Mouse (Mus musculus) midbrain, embryonic 15.5 days (tissue): Measurements from ENCODE around the gene Kdf1. TPM values are rescaled to one million over a fixed set of nuclear protein-coding genes. Genes with fewer than 3 reads are reported as not detected.
A peak's percentile ranks its signal among the peaks of the same experiment; 100 is the strongest.

Source experiments
- ATAC-seq: fragments of 200-750 bp; cut with Nextera tagmentation; replicated peaks from 2 replicates; pipeline ENCODE4 v1.8.0; 2017; ENCODE audit warnings: moderate TSS enrichment
- H3K27ac ChIP-seq: fragments of 300-500 bp; sonication (generic); 2 replicates; pipeline ENCODE4 v1.5.1; 2015; ENCODE audit warnings: mild to moderate bottlenecking, inconsistent platforms
- H3K27me3 ChIP-seq: fragments of 300-500 bp; sonication (generic); replicated peaks from 2 replicates; pipeline ENCODE4 v1.6.1; 2015; ENCODE audit warnings: inconsistent platforms
- H3K36me3 ChIP-seq: fragments of 300-500 bp; sonication (generic); replicated peaks from 2 replicates; pipeline ENCODE4 v1.6.1; 2015; ENCODE audit warnings: inconsistent platforms
- H3K4me1 ChIP-seq: fragments of 300-500 bp; sonication (generic); 2 replicates; pipeline ENCODE4 v1.6.1; 2015; ENCODE audit warnings: inconsistent platforms
- H3K4me2 ChIP-seq: fragments of 300-500 bp; sonication (generic); 2 replicates; pipeline ENCODE4 v1.6.1; 2015; ENCODE audit warnings: inconsistent platforms, mild to moderate bottlenecking, moderate library complexity
- H3K4me3 ChIP-seq: fragments of 300-500 bp; sonication (generic); 2 replicates; pipeline ENCODE4 v1.5.1; 2015; ENCODE audit warnings: mild to moderate bottlenecking, inconsistent platforms
- H3K9ac ChIP-seq: fragments of 300-500 bp; sonication (generic); 2 replicates; pipeline ENCODE4 v1.6.1; 2015; ENCODE audit warnings: mild to moderate bottlenecking, inconsistent platforms
- H3K9me3 ChIP-seq: fragments of 300-500 bp; sonication (generic); 2 replicates; pipeline ENCODE4 v1.6.1; 2016; ENCODE audit warnings: inconsistent platforms
- whole genome bisulfite sequencing: fragments of 180-500 bp; shearing (Covaris S2); methylation state at CpG from one replicate; pipeline ENCODE4 v1.1.7; 2015; ENCODE audit warnings: mixed read lengths; 5-methylcytosine and 5-hydroxymethylcytosine counted together
- polyA plus RNA-seq: library from polyadenylated mRNA; unstranded; fragments of >200 nt; fragmentation: Nextera tagmentation; extraction: Ambion mirVana; gene quantifications from 2 replicates; pipeline ENCODE4 v1.2.1, GENCODE M21; 2015

Gene Kdf1
- polyA plus RNA-seq, 1 experiment from 2014 or later: 0.99 TPM

DNA sequence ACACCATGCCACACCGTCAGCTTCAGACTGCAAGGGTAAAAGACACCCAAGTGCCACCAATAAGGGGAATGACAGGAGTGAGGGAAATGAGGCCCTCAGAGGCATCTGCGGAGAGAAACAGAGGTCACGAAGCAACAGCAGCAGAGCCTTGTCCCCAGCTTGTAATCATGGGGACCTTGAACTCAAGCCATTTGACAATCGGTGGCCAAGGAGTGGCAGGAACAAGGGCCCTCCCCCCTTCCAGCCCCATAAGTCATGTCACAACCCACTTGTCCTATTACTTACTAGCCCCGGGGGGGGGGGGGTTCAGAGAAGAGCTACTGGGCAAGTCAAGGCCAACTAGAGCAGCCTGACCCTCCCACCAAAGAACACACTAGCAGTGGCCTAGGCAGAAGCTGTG is 17.9 kb downstream of the Kdf1 start:
- Histone ChIP-seq H3K4me2 (no peak overlapping the region), H3K9ac (no peak overlapping the region), H3K27ac (no peak overlapping the region), H3K4me1 (no peaks in the 10 kb centered on the region), H3K4me3 (no peak overlapping the region), H3K27me3 (no peaks in the 10 kb centered on the region), H3K36me3 (peaks cover 44% of the 10 kb centered on the region), H3K9me3 (no peaks in the 10 kb centered on the region)
- 89% methylated on average over 5 of the region's 5 CpGs for WGBS
- ATAC-seq: no peak

DNA sequence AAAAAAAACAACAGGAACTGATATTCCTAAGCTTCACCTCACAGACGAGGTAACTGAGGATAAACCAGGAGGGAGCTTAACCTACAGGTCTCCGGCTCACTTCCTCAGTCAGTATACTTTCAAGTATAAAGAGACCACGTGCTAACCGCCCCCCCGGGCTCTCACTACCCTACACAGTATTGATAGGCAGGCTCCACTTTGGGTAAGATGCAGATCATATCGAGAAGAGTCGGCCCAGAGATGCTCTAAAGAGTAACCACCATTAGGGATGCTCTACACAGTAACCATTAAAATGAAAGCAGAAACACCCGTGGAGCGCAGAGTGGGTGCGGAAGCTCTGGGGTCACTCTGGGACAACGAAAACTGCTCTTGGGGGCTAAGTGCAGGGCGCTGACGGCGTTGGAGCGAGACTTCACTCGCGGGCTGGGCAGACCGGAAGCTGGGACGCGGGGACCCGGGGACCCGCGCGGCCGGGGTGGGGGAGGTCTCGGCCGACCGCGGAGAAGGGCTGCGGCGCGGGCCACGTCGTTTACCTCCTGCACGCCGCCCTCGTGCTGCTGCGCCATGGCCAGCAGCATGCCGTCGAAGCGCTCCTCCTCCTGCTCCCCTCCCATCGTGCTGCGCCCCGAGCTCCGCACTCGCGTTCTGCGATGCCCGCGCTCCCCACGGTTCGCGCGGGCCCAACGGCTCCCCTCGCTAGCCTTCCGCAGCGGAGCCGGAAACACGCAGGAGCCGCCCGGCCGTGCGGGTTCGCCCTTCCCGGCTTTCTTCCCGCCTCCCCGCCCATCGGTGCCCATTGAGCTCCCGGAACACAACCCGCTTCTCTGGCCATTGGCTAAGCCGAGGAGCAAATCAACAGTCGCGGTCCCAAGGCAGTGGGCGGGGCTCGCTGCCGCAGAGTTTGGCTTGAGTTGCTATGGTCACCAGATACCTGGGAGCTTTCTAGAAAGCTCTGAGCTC is 26.8 kb downstream of the Kdf1 start, which contains the start of gene Nudc:
Gene Nudc (minus strand): TSS at position 725 of the 960 bp plus-strand sequence.
- peak within 1 kb of the TSS; percentile 85 for H3K4me3 ChIP-seq
- under 1% methylated on average over 77 of the region's 77 CpGs for WGBS
- H3K9ac ChIP-seq: peak within 1 kb of the TSS; percentile 84
- peak within 1 kb of the TSS; percentile 87 for H3K4me2 ChIP-seq
- no peaks in the 10 kb centered on the region for H3K9me3 ChIP-seq
- H3K4me1 ChIP-seq: peaks cover 18% of the 10 kb centered on the region
- peak within 1 kb of the TSS; percentile 84 for H3K27ac ChIP-seq
- peaks cover 4% of the 10 kb centered on the region for H3K36me3 ChIP-seq
- H3K27me3 ChIP-seq: no peaks in the 10 kb centered on the region
- ATAC-seq: peak; percentile 99

DNA sequence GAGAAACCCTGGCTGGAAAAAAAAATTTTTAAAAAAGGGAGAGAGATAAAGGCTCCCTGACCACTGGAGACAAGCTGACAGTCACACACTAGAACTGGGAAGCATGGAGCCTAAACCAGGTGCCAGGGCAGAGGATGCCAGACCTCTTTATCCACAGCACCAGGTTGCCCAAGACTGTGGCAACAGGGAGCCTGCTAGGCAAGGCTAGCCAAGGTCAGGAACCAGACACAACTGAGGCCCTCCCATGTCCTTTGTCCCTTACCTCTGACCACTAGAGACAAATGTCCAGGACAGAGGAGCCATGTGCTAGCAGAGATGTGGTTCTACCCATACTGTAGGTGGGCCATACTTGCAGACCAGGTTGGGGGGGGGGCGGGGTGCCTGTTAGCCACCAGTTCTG is 33.3 kb downstream of the Kdf1 start:
- WGBS: 81% methylated on average over 1 of the region's 1 CpGs
- Histone ChIP-seq H3K9me3 (no peaks in the 10 kb centered on the region), H3K27ac (no peak overlapping the region), H3K9ac (no peak overlapping the region), H3K36me3 (no peaks in the 10 kb centered on the region), H3K4me2 (no peak overlapping the region), H3K4me3 (no peak overlapping the region), H3K4me1 (no peaks in the 10 kb centered on the region), H3K27me3 (no peaks in the 10 kb centered on the region; the same call in 1 of the 2 replicates)
- ATAC-seq: no peak

DNA sequence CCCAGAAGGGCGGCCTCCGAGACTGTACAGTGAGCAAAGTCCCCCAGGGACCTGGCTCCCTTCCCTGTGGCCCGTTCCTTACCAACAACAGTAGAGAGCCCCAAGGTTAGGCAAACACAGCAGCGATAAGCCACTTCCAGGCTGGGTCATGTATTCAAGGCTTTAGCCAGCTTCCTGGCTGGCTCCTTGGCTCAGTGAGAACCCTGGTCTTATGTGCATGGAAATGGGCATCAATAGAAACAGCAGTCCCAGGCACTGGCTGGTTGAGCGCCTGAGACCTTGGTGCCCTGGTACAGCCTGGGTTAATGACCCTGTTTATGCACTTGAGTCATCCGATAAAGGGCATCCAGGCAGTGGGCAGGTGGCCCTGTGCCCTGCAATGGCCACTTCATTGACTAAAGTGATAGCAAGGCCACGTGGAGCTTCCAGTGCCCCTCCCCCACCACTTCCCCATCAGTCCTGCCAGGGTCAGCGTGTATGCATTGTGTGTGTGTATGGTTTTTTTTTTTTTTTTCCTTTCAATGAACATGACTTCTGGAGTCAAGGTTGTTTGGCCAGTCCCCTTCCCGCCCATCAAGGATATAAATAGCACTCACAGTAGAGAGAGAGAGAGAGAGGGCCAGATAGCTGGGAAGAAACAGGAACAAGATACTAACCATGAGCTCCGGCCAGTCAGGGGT is 34.1 kb downstream of the Kdf1 start, which contains the start of gene Nr0b2:
Gene Nr0b2 (plus strand): TSS at position 609 of the 680 bp plus-strand sequence.
- Histone ChIP-seq H3K36me3 (no peaks in the 10 kb centered on the region), H3K27ac (no peak within 1 kb of the TSS), H3K4me1 (no peaks in the 10 kb centered on the region), H3K4me3 (no peak within 1 kb of the TSS), H3K4me2 (no peak within 1 kb of the TSS), H3K27me3 (no peaks in the 10 kb centered on the region; the same call in 1 of the 2 replicates), H3K9me3 (no peaks in the 10 kb centered on the region), H3K9ac (no peak within 1 kb of the TSS)
- 78% methylated on average over 10 of the region's 10 CpGs for WGBS
- no peak for ATAC-seq

GRCm38 (mm10) chr4:133553448-133554330 is 34.9 kb downstream of the Kdf1 start:
- Histone ChIP-seq H3K9ac (no peak overlapping the region), H3K4me3 (no peak overlapping the region), H3K27me3 (no peaks in the 10 kb centered on the region; the same call in 1 of the 2 replicates), H3K4me2 (no peak overlapping the region), H3K4me1 (no peaks in the 10 kb centered on the region), H3K9me3 (no peaks in the 10 kb centered on the region), H3K27ac (no peak overlapping the region), H3K36me3 (no peaks in the 10 kb centered on the region)
- ATAC-seq: no peak
- WGBS: 79% methylated on average over 19 of the region's 19 CpGs

DNA sequence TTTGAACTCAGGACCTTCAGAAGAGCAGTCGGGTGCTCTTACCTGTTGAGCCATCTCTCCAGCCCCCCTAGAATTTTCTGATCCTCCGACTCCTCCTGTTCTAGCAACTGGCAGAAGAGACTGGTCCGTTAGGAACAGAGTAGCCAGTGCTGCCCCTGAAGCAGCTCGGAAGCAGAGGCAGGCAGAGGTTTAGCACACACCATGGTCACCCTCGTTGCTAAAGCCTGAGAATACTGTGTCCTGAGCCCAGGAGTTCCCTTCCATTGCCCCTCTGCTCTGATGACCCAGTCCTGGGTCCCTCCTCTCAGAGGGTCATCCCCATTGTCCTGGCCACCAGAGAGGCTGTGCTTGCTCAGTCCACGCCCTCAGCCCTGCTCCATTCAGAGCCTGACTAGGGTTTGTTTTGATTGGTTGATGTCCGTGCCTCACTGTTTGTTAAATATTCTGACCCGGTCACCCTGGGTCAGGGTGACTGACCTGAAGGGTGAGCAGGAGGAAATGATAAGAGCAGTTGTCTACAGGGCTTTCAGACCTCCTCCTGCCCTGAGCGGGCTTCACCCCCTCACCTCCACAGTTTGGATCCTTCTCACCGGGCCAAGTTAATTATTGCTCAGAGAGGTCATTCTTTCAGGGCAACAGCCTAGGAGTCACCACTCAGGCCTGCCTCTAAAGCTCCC is 38.4 kb downstream of the Kdf1 start:
- Histone ChIP-seq H3K4me1 (no peaks in the 10 kb centered on the region), H3K9ac (no peak overlapping the region), H3K9me3 (no peaks in the 10 kb centered on the region)

DNA sequence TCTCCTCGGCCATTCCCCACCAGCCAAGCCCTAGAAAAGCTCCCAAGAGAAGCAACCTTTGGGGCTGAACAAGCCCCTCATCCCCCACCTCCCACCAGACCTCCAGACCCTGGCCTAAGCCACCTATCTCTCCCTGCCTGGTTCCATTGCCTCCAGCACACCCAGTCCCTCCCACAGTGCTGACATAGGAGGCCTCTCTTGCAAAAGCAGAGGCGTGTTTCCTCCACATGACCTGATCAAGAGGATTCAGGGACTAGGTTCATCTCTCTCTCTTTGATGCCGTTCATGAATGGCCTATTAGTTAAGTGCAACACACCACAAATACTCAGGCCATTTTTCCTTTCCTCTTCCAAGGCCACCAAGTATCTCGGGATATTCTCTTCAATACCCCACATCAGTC is 41.1 kb downstream of the Kdf1 start:
- Histone ChIP-seq H3K27ac (no peak overlapping the region), H3K4me3 (no peak overlapping the region), H3K4me1 (no peaks in the 10 kb centered on the region), H3K27me3 (no peaks in the 10 kb centered on the region), H3K9ac (no peak overlapping the region), H3K4me2 (no peak overlapping the region), H3K36me3 (no peaks in the 10 kb centered on the region), H3K9me3 (no peaks in the 10 kb centered on the region)
- ATAC-seq: no peak
- 76% methylated on average over 4 of the region's 4 CpGs for WGBS

More for the DNA sequence above, 38.4 kb downstream of the Kdf1 start:
- no peak overlapping the region for H3K27ac ChIP-seq
- no peaks in the 10 kb centered on the region for H3K36me3 ChIP-seq
- no peaks in the 10 kb centered on the region for H3K27me3 ChIP-seq
- no peak overlapping the region for H3K4me3 ChIP-seq
- 41% methylated on average over 10 of the region's 10 CpGs for WGBS
- no peak for ATAC-seq
- H3K4me2 ChIP-seq: no peak overlapping the region

DNA sequence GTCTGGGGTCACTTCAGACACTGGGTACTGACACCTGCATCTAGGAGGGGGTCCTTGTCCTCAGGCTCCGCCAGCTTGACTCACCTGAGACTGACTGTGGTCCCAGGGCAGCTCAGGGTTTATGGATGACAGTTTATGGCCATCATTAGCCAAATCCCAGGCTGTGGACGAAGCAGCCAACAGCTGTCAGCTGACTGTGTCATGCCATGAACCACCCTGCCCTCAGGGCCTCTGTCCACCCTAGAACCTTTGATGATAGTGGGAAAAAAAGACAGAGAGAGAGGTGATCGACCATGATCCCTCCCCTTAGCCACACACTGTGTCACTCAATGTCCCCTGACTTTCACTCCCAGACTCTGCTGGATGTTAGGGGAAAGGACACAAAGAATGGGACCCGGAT is 42.9 kb downstream of the Kdf1 start:
- H3K9me3 ChIP-seq: no peaks in the 10 kb centered on the region
- 72% methylated on average over 4 of the region's 4 CpGs for WGBS
- H3K4me2 ChIP-seq: no peak overlapping the region
- H3K27me3 ChIP-seq: no peaks in the 10 kb centered on the region
- no peaks in the 10 kb centered on the region for H3K4me1 ChIP-seq
- no peak for ATAC-seq
- H3K9ac ChIP-seq: no peak overlapping the region
- no peak overlapping the region for H3K27ac ChIP-seq
- no peak overlapping the region for H3K4me3 ChIP-seq
- H3K36me3 ChIP-seq: no peaks in the 10 kb centered on the region

DNA sequence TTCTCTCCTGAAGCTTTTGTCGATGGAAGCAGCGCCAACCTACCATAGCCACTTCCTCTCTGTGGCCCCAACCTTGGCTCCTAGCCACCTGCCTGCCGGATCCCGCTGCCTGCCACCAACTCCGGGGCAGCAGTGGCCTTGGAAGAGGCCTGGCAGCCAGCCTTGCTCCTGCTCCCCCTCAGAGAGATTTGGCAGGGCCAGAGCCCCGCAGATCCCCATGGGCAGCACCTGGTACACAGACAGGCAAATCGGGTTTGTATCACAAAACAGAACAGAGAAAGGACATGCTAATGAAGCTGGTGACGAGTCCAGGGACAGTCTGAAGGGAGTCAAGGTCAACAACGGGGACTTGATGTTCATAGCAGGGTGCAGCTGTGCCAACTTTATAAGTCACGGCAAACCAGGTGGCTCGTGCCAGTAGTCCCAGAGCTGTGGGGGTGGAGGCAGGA is 44.4 kb downstream of the Kdf1 start:
- H3K4me2 ChIP-seq: no peak overlapping the region
- no peak overlapping the region for H3K4me3 ChIP-seq
- no peak overlapping the region for H3K9ac ChIP-seq
- no peaks in the 10 kb centered on the region for H3K27me3 ChIP-seq
- no peaks in the 10 kb centered on the region for H3K36me3 ChIP-seq
- no peaks in the 10 kb centered on the region for H3K9me3 ChIP-seq
- ATAC-seq: no peak
- WGBS: 72% methylated on average over 11 of the region's 11 CpGs
- no peaks in the 10 kb centered on the region for H3K4me1 ChIP-seq
- H3K27ac ChIP-seq: no peak overlapping the region

GRCm38 (mm10) chr4:133567251-133567650 is 48.5 kb downstream of the Kdf1 start:
- Histone ChIP-seq H3K9ac (no peak overlapping the region), H3K4me1 (no peaks in the 10 kb centered on the region), H3K9me3 (no peaks in the 10 kb centered on the region), H3K4me3 (no peak overlapping the region), H3K27ac (no peak overlapping the region), H3K27me3 (no peaks in the 10 kb centered on the region), H3K4me2 (no peak overlapping the region), H3K36me3 (no peaks in the 10 kb centered on the region)
- ATAC-seq: no peak
- WGBS: 33% methylated on average over 8 of the region's 8 CpGs

GRCm38 (mm10) chr4:133569291-133570065 is 50.7 kb downstream of the Kdf1 start:
- no peak overlapping the region for H3K9ac ChIP-seq
- H3K27me3 ChIP-seq: no peaks in the 10 kb centered on the region
- no peak overlapping the region for H3K27ac ChIP-seq
- no peaks in the 10 kb centered on the region for H3K4me1 ChIP-seq
- H3K9me3 ChIP-seq: no peaks in the 10 kb centered on the region
- no peak for ATAC-seq
- H3K4me2 ChIP-seq: no peak overlapping the region
- no peak overlapping the region for H3K4me3 ChIP-seq
- H3K36me3 ChIP-seq: no peaks in the 10 kb centered on the region
- WGBS: 83% methylated on average over 10 of the region's 10 CpGs
